Mouse (Mus musculus) thymus, postnatal 0 days (tissue): ENCODE measurements around the gene Rsu1. TPM values are rescaled to one million over a fixed set of nuclear protein-coding genes. Genes with fewer than 3 reads are reported as not detected.

Source experiments
- DNase-seq: peaks from one replicate; pipeline ENCODE4 v3.0.0-alpha.2; 2015; ENCODE audit warnings: low spot score
- polyA plus RNA-seq: library from polyadenylated mRNA; unstranded; fragments of >200 nt; fragmentation: Nextera tagmentation; extraction: Ambion mirVana; gene quantifications from 2 replicates; pipeline ENCODE4 v1.2.1, GENCODE M21; 2015

The Rsu1 gene
- polyA plus RNA-seq: 57.6 and 69.2 TPM in 2 replicates

DNA sequence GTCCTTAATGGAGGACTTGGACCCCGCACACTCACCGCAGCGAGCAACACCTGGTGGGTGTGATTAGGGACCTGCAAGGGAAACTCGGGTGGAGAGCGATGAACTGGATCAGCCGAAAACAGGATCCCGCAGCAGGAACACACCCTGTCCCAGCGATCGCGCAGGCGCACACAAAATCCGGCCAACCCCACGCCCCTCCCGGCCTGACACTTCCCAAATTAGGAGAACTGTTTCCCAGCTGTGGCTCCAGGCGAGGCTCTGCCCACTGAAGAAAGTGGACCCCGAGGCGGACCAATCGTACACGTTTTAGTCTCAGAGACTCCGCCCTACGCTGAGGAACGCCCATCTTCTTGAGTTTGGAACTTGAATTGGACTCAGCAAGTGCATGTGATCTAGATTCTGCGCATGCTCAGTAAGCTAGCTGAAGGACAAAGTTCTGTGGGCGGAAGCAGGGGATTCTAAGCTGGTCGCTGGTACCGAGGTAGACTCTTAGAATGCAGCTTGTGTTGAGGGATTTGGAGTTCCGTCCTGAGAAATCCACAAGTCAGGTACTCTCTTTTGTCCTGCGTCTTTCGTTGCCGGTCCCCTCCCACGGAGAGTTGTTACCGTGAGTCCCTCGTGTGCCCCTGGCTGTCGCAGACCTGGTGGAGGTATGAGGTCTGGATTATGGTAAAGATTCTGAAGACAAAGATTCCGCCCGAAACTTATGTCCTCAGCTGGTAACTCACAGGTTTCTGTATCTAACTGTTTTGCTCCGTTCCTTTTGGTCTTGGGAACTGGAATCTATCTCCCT is at the start of gene Rsu1:
Rsu1 (minus strand) TSS at position 251 of the 793 bp plus-strand sequence.
- DNase-seq: peak; percentile 97

DNA sequence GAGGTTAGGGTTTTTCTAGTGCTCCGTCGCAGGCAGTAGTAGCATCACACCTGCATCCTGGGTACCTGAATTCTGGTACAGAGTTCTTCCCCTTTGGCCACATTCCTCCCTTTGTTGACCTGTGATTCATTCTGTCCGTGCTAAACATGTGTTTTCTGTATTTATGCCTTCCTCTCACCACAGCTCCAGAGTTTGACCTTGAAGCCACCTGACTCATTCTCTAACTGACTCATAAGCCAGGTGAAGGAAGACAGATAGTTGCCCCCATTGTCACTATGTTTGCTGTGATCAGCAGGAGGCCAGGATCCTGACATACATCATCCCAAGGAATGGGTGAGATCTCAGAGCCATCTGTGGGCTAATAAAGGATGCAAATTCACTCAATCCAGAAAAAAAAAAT is 32.2 kb upstream of the Rsu1 start:
- DNase-seq: no peak

DNA sequence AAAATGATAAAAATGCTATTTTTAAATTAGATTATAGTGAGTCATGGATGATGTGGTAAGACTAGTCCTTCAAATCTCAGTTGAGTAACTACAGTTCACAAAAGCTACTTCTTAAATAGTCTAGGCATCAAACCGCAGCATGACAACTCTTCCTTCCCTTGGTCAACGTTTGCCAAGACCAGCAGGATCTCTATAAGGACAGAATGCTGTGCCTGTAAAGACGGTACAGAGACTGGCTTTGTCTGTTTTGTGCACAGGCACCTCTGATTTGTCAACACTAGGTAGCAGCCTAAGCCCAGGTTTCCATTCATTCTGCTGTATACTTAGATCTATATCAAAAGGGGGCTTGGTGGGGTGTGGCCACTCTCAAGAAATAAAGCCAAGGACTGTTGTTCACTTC is 27.8 kb upstream of the Rsu1 start:
- DNase-seq: peak; percentile 47

DNA sequence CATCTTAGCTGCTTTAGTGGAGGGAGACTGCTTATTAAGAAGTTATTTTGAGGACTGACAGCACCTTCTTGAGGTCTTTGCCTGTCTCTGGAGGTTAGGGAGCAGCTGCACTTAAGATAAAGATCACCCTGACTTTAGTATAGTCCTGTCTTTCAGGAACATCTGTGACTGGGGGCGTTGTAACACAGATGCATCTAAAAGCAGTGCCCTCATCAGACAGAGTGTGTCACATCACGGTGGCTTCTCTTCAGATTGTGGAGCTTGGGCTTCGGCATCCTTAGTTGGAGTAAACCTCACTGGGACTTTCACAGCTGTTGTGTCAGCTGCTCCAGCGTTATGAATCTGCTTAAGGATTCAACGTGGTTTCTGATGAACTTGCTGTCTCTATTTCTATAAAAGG is 26.5 kb upstream of the Rsu1 start:
- DNase-seq: peak; percentile 64

DNA sequence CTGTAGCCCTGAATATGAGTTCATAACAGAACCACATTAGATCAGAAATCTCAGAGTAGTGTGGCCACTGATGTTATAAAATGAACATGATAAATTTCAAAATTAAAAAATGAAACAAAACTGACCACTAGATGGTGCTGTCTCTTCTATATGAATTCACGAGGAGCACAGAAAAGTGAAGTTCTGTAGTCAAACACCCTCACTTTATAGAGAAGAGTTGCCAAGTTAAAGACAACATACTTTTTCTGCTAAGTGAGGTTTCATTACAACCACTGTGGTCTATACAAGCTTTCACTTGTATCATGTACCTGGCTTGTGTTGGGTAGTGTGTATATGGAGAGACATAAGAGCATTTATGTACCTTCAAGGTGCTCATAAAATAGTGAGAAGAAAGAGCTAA is 19.4 kb upstream of the Rsu1 start:
- DNase-seq: peak; percentile 60

DNA sequence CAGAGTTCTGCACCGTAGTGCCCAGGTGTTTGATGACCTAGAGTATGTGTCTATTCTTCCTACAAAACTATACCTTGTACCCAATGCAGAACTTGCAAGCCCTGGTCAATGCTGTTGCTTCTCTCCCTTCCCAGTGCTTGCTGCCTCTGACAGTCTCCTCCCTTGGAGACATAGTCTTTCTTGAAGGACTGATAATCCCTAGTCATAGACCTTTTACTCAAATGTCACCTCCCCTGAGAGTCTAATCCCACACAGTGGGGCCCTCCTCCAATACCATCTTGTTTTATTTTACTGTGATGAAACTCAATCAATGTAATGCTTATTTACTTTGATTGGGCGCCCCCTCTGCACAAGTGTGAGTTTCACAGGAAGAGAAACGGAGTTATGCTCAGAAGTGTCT is 18.9 kb upstream of the Rsu1 start:
- DNase-seq: peak; percentile 11

DNA sequence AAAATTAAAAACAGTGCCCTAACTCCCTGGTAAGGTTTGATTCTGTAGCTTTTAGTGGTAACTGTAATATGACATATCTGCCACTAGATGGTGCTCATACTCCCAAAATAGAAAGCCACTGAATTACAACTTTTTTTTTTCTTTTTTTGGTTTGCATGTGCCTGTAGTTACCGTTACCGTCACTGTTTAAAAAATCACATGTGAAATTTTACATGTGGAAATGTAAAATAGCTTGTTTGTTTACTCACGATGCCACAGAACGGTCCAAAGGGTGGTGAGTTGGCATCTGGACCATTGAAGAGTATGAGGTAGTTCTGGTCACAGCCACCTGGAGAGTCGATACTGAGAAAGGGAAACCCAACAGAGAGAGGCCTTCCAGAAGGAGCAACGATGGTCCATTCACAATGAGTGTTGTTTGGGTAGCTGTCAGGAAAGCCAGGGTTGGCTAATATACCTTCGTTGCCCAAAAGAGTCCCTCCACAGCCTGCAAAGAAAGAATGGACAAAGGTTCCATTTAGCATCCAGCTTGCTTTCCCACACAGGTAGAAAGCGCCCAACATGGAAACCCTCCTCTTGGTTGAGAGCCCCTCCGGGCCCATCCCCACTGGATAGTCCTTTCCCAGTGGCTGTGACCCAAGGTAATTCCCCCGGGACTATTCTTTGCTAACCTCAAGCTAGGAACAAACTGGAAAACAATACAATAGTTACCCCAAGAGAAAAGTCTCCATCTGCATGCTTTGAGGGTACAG is 7.1 kb upstream of the Rsu1 start:
- peak; percentile 51 for DNase-seq

DNA sequence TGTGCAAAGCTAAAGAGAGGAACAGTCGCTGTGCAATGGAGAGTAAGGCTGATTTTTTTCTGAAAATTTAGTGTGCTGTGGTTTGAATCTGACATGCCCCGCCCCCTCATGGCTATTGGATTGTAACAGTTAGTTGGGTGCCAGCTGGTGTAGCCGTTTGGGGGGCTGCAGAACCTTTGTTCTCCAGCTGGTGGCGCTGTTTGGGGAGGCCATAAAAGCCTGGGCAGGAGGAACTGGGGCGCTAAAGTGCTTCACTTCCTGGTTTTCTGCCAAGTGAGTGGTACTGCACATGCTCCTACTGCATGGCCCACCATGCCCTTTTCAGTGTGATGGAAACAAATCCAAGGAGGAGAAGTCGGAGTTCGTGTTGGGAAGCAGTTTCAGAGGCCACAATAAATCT is 4.7 kb upstream of the Rsu1 start:
- DNase-seq: peak; percentile 27

DNA sequence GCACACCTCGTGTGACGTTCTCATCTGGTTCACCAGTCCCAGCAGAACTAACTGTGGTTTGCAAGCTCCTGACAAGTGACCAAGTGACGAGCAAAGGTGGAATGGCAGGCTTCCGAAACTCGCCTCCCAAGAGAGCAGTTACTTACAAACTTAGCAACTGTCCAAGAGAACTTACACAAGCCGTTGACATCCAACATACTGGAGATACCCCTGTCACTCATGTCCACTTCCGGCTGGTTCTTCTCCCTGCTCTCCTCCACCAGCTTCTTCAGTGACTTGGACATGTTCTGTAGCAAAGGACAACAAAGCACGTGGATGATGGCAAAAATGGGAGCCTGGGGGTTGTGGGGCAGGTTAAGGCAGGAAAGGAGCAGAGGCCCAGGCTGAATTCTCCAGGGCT is 479 bp downstream of the Rsu1 start:
- no peak for DNase-seq

DNA sequence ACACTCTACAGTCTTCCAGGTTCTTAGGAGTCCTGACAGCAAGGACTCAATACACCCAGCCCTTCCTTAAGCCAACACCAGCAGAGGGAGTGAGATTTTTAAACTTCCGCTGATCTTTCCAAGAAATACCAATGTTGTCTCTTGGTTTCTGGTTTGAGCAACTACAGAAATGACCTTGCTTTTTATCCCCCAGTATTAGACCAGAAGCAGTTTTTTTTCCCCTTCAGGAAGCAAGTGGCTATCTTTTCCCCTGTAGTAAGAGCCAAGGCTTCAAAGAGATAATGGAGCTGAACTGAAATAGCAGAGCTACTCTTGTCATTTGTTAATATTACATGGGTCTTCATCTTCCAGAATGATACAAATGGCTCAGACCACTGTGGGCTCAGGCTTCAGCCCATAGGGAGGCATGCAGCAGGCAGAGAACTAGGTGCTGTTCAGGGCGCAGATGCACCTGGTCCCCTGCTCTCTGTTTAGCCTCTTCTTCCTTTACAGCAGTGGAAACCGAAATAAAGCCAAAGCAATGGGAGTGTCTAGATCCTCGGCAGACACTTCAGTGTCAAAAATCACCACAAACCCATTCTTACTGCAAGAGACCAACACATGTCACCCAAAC is 2.4 kb downstream of the Rsu1 start:
- no peak for DNase-seq

DNA sequence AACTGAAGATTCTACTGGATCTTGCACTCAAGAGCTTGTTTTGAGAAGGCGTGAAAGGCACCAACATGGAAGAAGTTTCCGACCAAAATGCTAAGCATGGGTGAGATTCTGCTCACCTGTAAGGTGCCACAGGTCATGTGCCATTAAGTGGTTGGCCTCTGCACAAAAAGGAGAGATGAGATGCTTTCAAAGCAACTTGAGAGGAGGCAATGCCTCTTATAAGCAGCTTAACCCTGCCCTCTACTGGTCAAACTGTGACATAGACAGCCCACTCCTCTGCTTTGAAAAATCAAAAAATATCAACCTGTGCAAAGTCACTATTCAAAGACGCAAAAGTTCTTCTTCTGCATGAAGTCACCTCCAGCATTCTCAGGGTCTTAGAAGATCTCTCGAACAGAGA is 6.3 kb downstream of the Rsu1 start:
- peak; percentile 68 for DNase-seq

DNA sequence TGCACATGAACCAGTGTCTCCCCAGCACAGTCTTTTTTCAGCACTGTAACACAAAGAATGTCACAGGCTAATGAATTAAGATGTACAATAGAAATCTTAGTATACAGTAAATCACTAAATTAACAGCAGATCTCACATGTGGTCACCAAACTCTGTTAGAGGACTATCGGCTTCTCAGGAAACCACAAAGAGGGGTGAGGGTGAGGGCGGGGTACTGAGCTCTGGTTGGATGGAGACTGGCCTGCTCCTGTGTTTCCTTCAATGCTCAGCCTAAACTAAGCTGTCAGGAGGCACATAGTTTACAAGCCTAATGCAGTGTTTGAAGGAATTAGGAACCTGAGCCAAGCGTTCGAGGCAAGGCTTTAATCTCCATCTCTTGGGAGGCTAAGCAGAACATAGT is 8.1 kb downstream of the Rsu1 start:
- no peak for DNase-seq

DNA sequence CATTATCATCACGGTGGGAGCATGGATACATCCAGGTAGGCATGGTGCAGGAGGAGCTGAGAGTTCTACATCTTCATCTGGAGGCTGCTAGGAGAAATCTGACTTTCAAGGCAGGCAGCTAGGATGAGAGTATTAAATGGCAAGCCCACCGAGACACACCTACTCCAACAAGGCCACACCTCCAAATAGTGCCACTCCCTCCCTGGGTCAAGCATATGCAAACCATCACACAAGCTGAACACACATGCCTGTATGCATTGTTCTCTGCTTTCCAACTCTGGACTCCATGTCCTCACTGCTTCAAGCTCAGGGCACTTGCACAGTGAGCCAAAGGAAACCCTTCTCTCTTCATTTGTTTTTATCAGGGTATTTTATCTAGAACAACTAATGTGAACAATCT is 12.6 kb downstream of the Rsu1 start:
- DNase-seq: no peak

DNA sequence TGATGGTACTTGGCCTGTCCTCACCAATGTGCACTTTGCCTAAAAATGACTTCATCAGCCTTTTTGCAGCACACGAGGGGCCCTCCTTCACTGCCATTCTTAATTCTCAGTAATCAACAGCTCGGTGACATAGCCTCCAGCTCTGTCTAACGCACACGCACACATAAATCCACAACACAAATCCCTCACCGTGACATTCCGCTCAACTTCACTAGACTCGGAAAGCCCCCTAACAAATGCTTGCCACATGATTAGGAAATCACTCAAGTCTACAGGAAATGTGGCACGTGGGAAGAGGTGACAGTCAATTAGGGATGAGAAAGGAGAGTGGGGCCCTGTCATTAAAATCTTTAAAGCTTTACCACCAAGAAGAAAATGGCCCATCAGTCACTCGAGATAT is 30.5 kb downstream of the Rsu1 start:
- no peak for DNase-seq

DNA sequence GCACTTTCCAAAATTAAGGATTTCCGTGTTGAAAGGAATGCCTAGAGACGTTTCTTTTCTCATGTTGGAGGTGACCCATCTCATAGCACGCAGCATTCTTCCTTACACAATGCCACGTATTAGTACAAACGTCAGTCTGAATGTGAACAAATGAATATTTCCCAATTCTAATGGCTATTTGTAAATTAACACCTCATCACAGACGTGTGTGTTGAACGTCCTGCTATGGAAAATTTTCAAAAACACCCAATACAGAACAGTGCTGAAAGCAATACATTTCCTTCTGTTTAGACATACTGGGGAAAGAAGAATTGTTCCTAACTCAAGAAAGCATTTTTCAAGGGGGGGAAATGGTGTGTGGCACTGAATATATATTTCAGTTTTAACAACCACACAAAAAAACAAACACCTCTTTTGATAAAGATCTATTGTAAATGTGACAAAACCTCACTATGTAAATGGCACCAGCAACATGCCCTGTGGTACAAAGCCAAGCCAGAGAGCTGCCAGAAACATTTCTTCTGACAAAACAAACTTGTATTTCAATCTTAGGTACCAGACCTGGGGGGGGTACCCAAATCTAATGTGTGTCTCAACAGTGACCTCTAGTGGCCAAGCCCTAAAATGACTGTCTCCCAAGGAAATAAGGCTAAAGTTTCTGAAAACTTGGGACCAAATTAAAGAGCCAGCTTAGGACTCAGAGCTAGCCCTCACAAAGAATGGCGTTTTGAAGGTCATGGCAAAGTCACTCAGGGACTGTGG is 33.9 kb downstream of the Rsu1 start:
- peak; percentile 75 for DNase-seq

DNA sequence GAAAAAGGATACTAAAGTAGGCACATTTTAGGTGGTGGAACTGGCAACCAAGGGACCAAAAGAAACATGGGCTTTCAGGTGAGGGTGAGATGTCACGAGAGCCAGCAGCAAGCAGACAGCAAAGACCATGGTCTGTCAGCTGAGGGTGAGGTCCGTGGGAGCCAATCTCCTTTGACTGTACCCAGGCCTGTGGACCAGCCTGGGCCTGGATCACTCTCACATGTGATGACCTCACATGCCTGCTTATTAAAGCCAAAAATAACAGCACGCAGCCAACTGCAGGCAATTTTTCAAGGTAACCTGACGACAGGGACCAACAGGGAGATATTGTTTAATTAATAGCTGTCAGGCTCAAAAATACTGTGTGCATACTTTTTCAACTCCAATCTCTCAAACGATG is 35.5 kb downstream of the Rsu1 start:
- DNase-seq: no peak

DNA sequence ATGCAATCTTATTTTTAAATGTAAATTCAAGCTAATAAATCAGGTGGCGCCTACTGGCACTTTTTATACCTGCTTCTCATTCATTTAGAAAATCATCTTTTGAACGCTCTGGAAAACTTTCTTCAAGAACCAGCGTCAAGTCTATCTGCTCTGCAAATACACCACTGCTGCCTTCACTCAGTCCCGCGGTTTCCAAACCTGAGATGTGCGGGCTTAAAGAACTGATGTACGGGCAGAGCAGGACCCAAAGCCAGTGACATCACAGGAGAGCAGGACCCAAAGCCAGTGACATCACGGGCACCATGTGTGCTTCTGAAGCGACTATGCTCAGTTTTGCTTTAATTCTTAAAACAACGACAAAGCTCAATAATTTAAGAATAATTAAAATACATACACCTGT is 36.4 kb downstream of the Rsu1 start:
- no peak for DNase-seq

DNA sequence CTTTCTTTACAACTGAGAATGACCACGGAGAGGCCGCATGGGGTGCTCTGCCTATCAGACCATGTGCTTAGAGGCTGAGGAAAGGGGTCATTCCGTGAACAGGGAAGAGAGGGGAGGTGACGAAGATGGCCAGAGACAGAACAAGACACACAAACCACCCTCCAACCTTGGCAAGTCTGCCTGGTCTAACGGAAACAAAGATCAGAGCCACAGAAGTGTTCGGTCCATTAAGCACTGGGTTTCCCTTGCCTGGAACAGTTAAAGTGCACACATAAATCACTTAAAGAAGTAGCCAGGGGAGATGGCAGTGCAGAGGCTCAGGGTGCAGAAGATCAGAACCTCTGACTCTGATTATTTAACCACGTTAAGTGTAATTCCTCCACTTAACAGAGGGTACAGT is 37.3 kb downstream of the Rsu1 start:
- DNase-seq: no peak

DNA sequence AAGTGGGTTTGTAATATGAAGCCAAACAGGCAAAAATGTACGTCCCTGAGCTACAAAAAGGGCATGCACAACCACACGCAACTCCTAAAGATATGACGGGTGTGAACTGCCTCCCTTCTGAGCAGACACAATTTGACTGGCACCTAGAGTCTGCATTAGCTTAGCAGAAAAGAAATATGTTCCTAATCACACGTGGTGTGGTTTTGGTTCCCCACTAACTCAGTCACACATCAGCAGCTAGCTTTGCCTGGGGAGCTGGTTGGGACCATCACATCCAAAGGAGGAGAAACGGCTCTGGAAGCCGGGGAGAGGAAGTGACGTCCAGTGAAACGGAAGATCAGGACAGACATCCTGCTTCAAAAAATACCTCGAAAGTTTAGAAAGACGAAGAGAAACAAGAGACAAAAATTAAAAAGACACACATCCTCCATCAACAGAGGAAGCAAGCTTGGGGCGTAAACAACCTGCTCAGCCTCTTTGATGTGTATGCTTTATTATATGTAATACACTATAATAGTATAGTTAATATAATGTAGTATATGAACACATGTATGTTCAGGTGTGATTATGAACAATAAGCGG is 37.9 kb downstream of the Rsu1 start:
- DNase-seq: peak; percentile 32

DNA sequence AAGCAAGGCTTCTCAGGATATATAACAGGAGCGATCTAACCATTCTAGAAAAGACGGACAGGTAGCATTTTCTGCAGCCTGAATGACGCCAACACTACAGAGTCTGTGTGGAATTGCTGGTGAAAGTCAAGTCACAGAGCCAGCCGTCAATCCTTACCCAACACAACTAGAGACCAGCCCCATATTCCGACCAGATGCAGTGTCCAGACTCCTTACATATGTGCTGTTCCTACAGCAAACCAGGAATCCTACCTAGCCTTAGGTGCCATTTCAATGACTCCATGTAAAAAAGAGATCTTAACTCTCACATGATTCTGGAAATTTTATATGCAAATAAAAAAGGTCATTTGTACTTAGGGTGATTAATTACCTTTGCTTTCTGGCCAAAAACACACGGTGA is 38.9 kb downstream of the Rsu1 start:
- no peak for DNase-seq

DNA sequence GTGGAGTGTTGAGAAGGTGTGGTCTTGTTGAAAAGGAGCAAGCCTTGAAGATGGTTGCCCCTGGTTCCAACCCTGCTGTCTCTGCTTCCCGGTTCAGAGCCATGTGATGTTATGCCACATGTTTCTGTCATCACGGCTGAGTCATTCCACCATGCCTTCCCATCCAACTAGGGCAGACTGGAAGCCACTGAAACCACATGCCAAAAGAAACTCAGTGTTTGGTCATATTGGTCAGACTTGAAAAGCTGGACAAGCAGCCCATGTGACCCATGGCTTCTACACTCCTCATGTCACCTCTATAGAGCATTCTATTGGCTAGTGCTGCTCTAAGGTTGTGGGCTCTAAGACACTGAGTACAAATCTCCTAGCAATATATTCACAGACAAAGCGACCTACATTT is 41.5 kb downstream of the Rsu1 start:
- no peak for DNase-seq
